Mouse (Mus musculus): ENCODE results near the gene Btbd35f14.
"Not testable (repeated sequence)": the region's sequence is repeated elsewhere in the genome, so short reads cannot be mapped to it uniquely, and the experiment has no call there.

The Btbd35f14 gene

DNA sequence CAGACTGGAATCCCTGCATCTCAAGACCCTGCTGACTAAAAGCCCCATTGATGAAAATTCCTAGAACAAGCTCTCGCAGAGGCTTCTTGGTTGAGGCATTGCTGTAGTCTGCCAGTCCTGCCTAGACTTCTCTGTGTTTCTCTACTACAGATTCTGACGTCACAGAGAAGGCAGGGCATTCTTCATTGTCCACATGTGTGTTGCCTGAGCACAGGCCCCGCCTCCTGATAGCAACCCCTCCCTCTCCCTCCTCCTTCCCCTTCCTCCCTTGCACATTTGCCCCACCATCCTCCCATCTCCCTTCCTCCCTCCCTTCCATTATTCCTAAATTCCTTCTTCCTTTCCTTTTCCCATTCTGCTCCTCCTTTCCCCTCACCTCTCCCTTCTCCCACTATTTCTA lies at the start of gene Btbd35f14:
Gene Btbd35f14, minus strand, starts transcription at position 101 of the 400 bp plus-strand sequence.
- DNase-seq (ENCODE audit: low spot score), result not testable (repeated sequence)

DNA sequence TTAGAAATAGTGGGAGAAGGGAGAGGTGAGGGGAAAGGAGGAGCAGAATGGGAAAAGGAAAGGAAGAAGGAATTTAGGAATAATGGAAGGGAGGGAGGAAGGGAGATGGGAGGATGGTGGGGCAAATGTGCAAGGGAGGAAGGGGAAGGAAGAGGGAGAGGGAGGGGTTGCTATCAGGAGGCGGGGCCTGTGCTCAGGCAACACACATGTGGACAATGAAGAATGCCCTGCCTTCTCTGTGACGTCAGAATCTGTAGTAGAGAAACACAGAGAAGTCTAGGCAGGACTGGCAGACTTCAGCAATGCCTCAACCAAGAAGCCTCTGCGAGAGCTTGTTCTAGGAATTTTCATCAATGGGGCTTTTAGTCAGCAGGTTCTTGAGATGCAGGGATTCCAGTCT lies 45.3 kb downstream of the Btbd35f14 start, which contains the start of gene Btbd35f13:
Gene Btbd35f13, plus strand, starts transcription at position 301 of the 400 bp plus-strand sequence.
- not testable (repeated sequence) for DNase-seq (ENCODE audit: low spot score)

Data from lung, postnatal 25 days (tissue).